Mouse (Mus musculus) limb, embryonic 11.5 days (tissue): ENCODE data around the gene Lrrc52. TPM values are rescaled to one million over a fixed set of nuclear protein-coding genes. Genes with fewer than 3 reads are reported as not detected.

Experiments used
- ATAC-seq: fragments of 200-750 bp; cut with Nextera tagmentation; 2 replicates; pipeline ENCODE4 v1.8.0; 2017; ENCODE audit warnings: low read depth; ENCODE audit not compliant: insufficient number of reproducible peaks, low FRiP score, low TSS enrichment
- DNase-seq: peaks from one replicate; pipeline ENCODE4 v3.0.0-alpha.2; 2015; ENCODE audit warnings: low spot score
- H3K27ac ChIP-seq: fragments of 300-500 bp; sonication (generic); replicated peaks from 2 replicates; pipeline ENCODE4 v1.5.1; 2014; ENCODE audit warnings: low read depth, mild to moderate bottlenecking, low read length
- H3K27me3 ChIP-seq: fragments of 300-500 bp; sonication (generic); 2 replicates; pipeline ENCODE4 v1.6.1; 2014; ENCODE audit warnings: mild to moderate bottlenecking, low read length, mixed read lengths; ENCODE audit not compliant: control insufficient read depth, insufficient read depth
- H3K36me3 ChIP-seq: fragments of 300-500 bp; sonication (generic); 2 replicates; pipeline ENCODE4 v1.6.1; 2014; ENCODE audit warnings: mild to moderate bottlenecking, low read length, moderate library complexity, mixed read lengths; ENCODE audit not compliant: control insufficient read depth, insufficient read depth
- H3K4me1 ChIP-seq: fragments of 300-500 bp; sonication (generic); 2 replicates; pipeline ENCODE4 v1.6.1; 2014; ENCODE audit warnings: low read length, mixed read lengths; ENCODE audit not compliant: control insufficient read depth, insufficient read depth
- H3K4me2 ChIP-seq: fragments of 300-500 bp; sonication (generic); 2 replicates; pipeline ENCODE4 v1.6.1; 2014; ENCODE audit warnings: low read depth, mild to moderate bottlenecking, moderate library complexity; ENCODE audit not compliant: severe bottlenecking
- H3K4me3 ChIP-seq: fragments of 300-500 bp; sonication (generic); 2 replicates; pipeline ENCODE4 v1.5.1; 2014; ENCODE audit warnings: low read depth, low read length
- H3K9ac ChIP-seq: fragments of 300-500 bp; sonication (generic); 2 replicates; pipeline ENCODE4 v1.6.1; 2014; ENCODE audit warnings: mild to moderate bottlenecking, low read length
- H3K9me3 ChIP-seq: fragments of 300-500 bp; sonication (generic); 2 replicates; pipeline ENCODE4 v1.6.1; 2016; ENCODE audit warnings: low read length; ENCODE audit not compliant: control insufficient read depth
- WGBS: fragments of 180-500 bp; shearing (Covaris S2); extraction: QIAGEN DNeasy Blood & Tissue Kit; methylation state at CpG from one replicate; pipeline ENCODE4 v1.1.7; 2014; 5-methylcytosine and 5-hydroxymethylcytosine counted together
- polyA plus RNA-seq: library from polyadenylated mRNA; unstranded; fragments of >200 nt; fragmentation: Nextera tagmentation; extraction: Ambion mirVana; gene quantifications from 2 replicates; pipeline ENCODE4 v1.2.1, GENCODE M21; 2014

The Lrrc52 gene
- polyA plus RNA-seq, 1 experiment from 2014 or later = not detected

DNA sequence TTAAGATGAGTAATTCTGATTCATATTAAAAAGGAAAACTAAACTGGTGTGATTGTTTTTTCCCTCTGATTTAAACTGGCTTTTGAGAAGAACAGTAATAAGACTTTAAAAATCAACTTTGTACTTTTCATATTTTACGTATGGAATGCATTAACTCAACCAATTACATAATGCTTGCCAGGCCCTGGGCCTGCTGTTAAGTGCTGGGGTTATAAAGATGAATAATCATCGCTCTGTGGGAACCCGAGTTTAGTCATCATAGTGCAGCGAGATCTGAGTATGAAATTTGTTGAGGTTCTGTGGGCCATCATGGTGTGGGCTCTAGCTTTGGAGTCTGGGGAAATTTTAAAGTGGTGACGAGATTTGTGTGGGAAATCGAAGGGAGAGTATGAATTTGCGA is 39.9 kb downstream of the Lrrc52 start:
- Histone ChIP-seq H3K9me3 (no peaks in the 10 kb centered on the region), H3K27ac (no peak overlapping the region), H3K4me2 (no peak overlapping the region), H3K9ac (no peak overlapping the region), H3K4me1 (no peaks in the 10 kb centered on the region), H3K36me3 (no peaks in the 10 kb centered on the region), H3K4me3 (no peak overlapping the region), H3K27me3 (no peaks in the 10 kb centered on the region)
- DNase-seq (no peak), ATAC-seq (no peak)
- 60% methylated on average over 7 of the region's 7 CpGs for WGBS

- H3K27me3 ChIP-seq = no peaks in the 10 kb centered on the region
- no peak overlapping the region for H3K4me2 ChIP-seq
- WGBS = 84% methylated on average over 5 of the region's 5 CpGs
- no peak for DNase-seq
- H3K27ac ChIP-seq = no peak overlapping the region
- H3K36me3 ChIP-seq = no peaks in the 10 kb centered on the region
- no peaks in the 10 kb centered on the region for H3K9me3 ChIP-seq
- H3K9ac ChIP-seq = no peak overlapping the region
- H3K4me1 ChIP-seq = no peaks in the 10 kb centered on the region
- no peak for ATAC-seq
- H3K4me3 ChIP-seq = no peak overlapping the region
These were observed 41.0 kb downstream of the Lrrc52 start for GRCm38 (mm10) chr1:167425572-167425971.

- no peak overlapping the region for H3K27ac ChIP-seq
- no peak for DNase-seq
- WGBS = 86% methylated on average over 11 of the region's 11 CpGs
These were observed 43.9 kb downstream of the Lrrc52 start for GRCm38 (mm10) chr1:167422501-167423240.

GRCm38 (mm10) chr1:167414846-167415245 is 51.7 kb downstream of the Lrrc52 start:
- 4% methylated on average over 7 of the region's 7 CpGs for WGBS
- no peak for ATAC-seq
- Histone ChIP-seq H3K4me1 (no peaks in the 10 kb centered on the region), H3K27me3 (no peaks in the 10 kb centered on the region), H3K4me3 (no peak overlapping the region), H3K9ac (no peak overlapping the region), H3K9me3 (no peaks in the 10 kb centered on the region), H3K36me3 (no peaks in the 10 kb centered on the region), H3K27ac (no peak overlapping the region), H3K4me2 (no peak overlapping the region)
- peak; percentile 87 for DNase-seq

More at GRCm38 (mm10) chr1:167422501-167423240, 43.9 kb downstream of the Lrrc52 start:
- no peak overlapping the region for H3K9ac ChIP-seq
- no peaks in the 10 kb centered on the region for H3K9me3 ChIP-seq
- H3K4me2 ChIP-seq = no peak overlapping the region
- no peaks in the 10 kb centered on the region for H3K4me1 ChIP-seq
- no peak overlapping the region for H3K4me3 ChIP-seq
- H3K36me3 ChIP-seq = no peaks in the 10 kb centered on the region
- H3K27me3 ChIP-seq = no peaks in the 10 kb centered on the region
- ATAC-seq = no peak

DNA sequence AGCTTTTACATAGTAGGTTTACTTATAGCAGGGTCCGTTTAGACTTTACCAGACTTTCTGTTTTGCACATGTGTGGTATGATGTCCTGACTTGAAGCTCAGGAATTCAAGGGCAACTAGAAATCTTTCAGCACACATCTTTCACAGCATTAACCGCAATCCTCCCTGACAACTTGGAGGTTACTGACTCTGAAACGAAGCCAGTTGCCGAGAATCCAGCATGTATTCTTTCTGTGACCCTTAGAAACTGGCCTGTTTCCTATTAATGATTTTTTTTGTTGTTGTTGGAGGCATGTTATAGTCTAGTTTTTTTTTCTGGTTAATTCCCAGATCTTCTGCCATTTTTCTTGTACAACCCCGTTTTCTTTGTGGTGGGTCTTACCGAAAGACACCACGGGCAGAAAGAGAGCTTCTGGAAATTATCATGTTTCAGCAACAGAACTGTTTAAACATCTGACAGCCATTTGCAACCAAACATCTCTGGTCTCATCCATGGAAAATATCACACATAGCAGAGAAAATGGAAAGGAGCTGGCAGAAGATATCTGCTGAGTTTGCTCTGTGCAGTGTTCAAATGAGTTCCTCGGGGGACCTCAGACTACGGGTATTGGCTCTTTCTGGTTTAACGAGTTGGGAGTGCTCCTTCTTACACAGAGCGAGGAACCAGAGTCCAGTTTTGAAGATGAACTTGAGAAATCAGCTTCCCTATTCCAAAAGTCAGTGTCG is 54.4 kb downstream of the Lrrc52 start:
- ATAC-seq (no peak), DNase-seq (no peak)
- Histone ChIP-seq H3K27me3 (0 out of 2 replicates have a peak, but pooled peaks cover 2% of the 10 kb centered on the region), H3K4me3 (no peak overlapping the region), H3K27ac (no peak overlapping the region), H3K4me1 (no peaks in the 10 kb centered on the region), H3K9me3 (no peaks in the 10 kb centered on the region), H3K4me2 (no peak overlapping the region), H3K36me3 (no peaks in the 10 kb centered on the region), H3K9ac (no peak overlapping the region)
- 67% methylated on average over 12 of the region's 12 CpGs for WGBS

DNA sequence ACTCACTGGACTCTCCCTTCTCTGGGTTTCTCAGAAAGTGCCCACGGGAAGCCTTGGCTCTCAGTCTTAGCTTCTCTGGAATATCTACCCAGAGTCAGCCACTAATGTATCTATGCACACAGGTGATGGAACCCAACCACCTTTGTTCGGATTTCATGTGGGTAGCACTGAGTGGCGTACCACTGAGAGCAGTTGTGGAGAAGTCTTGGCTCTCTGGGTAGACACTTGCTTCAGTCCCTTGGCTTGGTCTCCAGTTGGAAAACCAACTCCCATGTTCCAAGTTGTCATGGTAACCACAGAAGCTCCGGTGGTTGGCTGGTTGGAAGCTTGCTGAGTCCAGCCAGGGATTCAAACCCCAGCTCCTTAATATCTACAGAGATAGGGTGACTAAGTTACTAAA is 57.0 kb downstream of the Lrrc52 start:
- Histone ChIP-seq H3K36me3 (no peaks in the 10 kb centered on the region), H3K27ac (no peak overlapping the region), H3K4me1 (no peaks in the 10 kb centered on the region), H3K9ac (no peak overlapping the region), H3K4me3 (no peak overlapping the region), H3K9me3 (no peaks in the 10 kb centered on the region), H3K27me3 (0 out of 2 replicates have a peak, but pooled peaks cover 2% of the 10 kb centered on the region), H3K4me2 (no peak overlapping the region)
- ATAC-seq (no peak), DNase-seq (no peak)
- 84% methylated on average over 4 of the region's 4 CpGs for WGBS

- no peak overlapping the region for H3K4me2 ChIP-seq
- no peak overlapping the region for H3K4me3 ChIP-seq
- 85% methylated on average over 4 of the region's 4 CpGs for WGBS
- DNase-seq (no peak), ATAC-seq (no peak)
- H3K9me3 ChIP-seq = no peaks in the 10 kb centered on the region
- H3K36me3 ChIP-seq = no peaks in the 10 kb centered on the region
- H3K9ac ChIP-seq = no peak overlapping the region
- no peaks in the 10 kb centered on the region for H3K4me1 ChIP-seq
- H3K27ac ChIP-seq = no peak overlapping the region
- 0 out of 2 replicates have a peak, but pooled peaks cover 2% of the 10 kb centered on the region for H3K27me3 ChIP-seq
These were observed 61.3 kb downstream of the Lrrc52 start for GRCm38 (mm10) chr1:167405237-167405636.
